Mouse (Mus musculus): ENCODE data around the gene 1700092M07Rik. TPM values are rescaled to one million over a fixed set of nuclear protein-coding genes. Genes with fewer than 3 reads are reported as not detected.
A peak's percentile ranks its signal among the peaks of the same experiment; 100 is the strongest.

Gene 1700092M07Rik
- total RNA-seq, 2 experiments from 2014 or later: 1.3 to 1.4 TPM

DNA sequence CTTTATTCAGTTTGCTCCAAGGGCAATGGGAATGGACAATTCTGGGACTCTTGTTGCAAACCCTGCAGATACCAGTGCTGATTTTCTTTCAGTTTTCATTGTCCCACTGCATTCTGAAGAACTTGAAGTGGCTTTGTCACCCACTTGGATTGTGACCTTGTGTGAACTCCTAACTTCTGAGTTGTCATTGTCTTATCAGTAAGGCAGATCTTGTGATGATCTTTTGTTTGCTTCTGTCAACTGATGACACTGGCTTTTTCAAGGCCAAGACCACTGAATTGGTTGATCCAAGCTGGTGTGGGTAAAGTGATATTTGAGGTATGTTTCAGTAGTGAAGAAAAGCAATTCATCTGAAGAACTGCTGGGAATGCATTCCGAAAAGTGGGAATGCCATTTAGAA is 4.9 kb downstream of the 1700092M07Rik start:
- no peak for DNase-seq

GRCm38 (mm10) chr19:8747368-8747767 is 6.8 kb downstream of the 1700092M07Rik start:
- no peak for DNase-seq

DNA sequence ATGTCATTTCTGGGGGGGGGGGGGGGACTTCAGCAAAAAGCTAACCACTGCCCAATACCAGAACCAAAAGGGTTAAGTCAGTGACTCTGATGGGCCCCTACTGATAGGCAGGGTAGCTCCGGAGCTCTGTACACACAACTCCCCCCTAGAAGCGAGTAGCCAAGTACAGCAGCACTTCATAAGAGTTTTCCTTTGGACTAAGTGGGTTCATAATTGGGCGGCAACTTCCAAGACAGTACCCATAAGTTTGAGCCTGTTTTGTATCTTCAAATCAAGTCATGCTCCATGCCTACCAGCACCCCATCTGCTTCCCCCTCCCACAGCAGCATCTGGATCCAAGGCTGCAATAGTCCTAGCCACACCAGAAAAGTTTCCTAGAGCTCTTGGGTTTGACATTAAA is 15.1 kb downstream of the 1700092M07Rik start:
- DNase-seq: no peak

DNA sequence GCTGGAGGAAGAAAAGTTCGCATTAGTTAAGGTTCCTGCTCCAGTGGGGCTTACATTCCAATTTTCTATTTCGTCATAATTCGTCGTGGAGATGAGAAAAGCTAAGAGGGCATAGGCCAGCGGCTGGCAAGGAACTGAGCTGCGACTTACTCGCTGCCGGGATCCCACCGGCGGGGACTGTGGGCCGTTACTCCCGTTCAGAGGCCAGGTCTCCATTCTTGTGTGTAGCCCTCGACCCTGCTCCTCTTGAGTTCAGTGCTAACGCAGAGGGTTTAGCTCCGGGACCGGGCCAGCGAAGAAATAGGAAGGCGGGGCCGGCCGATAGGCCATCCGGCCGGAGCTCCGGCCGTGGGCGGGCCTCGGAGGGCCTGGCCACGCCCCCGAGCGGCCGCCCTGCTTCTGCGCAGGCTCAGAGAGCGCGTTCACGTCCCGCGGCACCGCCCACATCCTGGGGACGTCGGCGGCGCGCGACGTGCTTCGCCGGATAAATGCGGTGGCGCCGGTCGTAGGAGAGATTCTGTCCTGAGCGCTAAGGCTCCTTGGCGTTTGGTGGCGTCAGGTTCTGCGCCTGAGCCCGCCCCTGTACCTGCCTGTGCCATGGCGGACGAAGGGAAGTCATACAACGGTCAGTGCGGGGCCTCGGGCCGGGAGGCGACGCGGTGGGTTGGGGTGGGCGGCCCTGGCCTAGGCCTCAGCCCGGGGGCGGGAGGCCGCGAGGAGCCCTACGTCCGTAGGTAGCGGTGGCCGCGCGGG is 16.3 kb downstream of the 1700092M07Rik start, which contains the start of gene Nxf1:
TSS of gene Nxf1 (plus strand) at position 439 of the 753 bp plus-strand sequence.
- DNase-seq: peak; percentile 90 to 91

- DNase-seq: no peak
Observed at GRCm38 (mm10) chr19:8757471-8757998, 17.0 kb downstream of the 1700092M07Rik start.

GRCm38 (mm10) chr19:8758899-8759298 is 18.4 kb downstream of the 1700092M07Rik start:
- DNase-seq: no peak

GRCm38 (mm10) chr19:8760757-8761156 is 20.2 kb downstream of the 1700092M07Rik start:
- DNase-seq: no peak

DNA sequence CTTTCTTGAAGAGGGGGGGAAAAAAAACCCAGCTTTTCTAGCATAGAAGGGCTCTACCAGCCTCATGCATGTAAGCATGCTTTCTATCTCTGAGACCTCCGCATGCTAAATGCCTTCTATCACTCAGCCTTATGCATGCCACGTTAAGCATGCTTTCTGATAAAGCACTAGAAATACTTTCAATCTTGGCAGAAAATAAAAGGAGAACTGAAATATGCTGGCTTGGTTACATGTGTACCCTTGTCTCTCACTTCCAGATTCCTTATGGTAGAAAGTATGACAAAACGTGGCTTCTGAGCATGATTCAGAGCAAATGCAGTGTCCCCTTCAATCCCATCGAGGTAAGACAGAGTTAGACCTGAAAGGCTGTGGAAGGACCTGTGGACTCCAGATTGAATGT is 22.8 kb downstream of the 1700092M07Rik start:
- no peak for DNase-seq

GRCm38 (mm10) chr19:8765562-8765961 is 25.0 kb downstream of the 1700092M07Rik start:
- no peak for DNase-seq

DNA sequence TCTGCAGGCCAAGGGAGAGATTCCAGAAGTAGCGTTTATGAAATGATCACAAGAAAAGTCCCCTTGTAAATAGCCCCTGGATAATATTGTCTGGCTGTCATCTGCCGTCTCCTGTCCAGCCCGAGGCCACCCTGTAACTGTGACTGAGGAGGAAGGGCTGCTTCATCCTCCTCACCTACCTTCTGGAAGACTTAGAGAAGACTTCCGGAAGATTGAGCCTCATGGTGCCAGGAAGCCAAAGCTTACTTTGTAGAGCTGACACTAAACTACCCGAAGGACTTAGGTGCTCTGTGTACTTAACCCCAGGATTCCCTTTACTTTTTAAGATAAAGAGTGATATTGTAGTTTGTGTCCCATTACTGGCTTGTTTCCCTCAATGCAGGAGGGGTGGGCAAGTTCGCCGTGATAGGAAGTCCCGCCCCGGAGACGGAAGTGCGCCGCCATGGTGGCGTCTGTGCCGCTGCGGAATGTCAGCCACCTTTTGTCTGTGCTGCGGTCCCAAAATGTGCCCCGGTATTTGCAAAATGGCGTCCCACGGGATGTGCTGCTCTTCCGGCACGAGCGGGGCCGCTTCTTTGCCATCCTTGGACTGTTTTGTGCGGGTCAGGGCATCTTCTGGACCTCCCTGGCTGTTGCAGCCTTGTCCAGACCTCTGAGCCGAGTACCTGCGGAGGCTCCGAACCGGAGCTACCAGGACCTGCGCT is 30.2 kb downstream of the 1700092M07Rik start, which contains the start of gene Tmem223:
TSS of gene Tmem223 (plus strand) at position 430 of the 704 bp plus-strand sequence.
- DNase-seq: peak; percentile 82 to 84

DNA sequence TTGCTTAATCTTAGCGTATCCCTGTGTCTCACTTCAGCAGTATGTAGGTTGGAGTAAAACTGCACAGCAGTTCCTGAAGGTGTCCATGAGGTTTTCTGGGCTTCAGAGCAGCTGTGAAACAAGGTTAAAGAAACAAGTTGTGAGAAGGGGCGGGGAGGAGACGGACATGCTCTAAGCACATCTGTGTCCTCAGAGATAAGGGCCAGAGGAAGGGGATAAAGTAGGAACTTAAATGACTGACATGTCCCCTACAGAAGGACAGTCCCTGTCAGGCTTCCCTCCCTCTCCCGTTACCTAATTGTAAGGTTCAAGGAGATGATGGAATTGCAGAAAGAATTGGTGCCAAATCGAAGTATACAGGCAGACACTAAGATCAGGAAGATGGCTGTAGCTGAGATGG is 32.5 kb downstream of the 1700092M07Rik start:
- no peak for DNase-seq

DNA sequence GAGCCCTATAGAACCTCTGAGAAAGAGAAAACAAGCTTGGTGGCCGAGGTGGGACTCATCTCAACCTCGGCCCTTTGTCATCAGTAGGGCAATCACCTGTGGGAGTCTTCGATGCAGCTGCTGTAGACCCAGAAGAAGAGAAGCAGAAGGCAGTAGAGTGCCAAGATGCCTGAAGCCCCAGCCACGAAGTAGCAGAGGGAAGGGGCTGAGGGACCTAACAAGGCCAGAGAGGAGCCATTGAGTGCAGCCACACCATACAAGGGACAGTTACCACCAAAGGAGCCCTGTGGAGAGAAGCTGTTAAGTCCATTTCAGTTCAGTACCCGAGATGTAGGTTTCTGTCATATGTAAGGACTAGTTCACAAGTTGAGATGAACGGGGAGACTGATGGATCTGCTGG is 32.9 kb downstream of the 1700092M07Rik start:
- no peak for DNase-seq

- DNase-seq: peak; percentile 96 to 97
Observed at GRCm38 (mm10) chr19:8774086-8774835, 33.7 kb downstream of the 1700092M07Rik start, which contains the start of gene Tmem179b. Tmem179b (minus strand) TSS chr19:8774467.

- no peak for DNase-seq
Observed at GRCm38 (mm10) chr19:8774951-8775421, 34.5 kb downstream of the 1700092M07Rik start.

GRCm38 (mm10) chr19:8786008-8786781 is 45.7 kb downstream of the 1700092M07Rik start, which contains the start of gene Taf6l:
Taf6l (minus strand) TSS chr19:8786417.
- DNase-seq: peak; percentile 85 to 89

DNA sequence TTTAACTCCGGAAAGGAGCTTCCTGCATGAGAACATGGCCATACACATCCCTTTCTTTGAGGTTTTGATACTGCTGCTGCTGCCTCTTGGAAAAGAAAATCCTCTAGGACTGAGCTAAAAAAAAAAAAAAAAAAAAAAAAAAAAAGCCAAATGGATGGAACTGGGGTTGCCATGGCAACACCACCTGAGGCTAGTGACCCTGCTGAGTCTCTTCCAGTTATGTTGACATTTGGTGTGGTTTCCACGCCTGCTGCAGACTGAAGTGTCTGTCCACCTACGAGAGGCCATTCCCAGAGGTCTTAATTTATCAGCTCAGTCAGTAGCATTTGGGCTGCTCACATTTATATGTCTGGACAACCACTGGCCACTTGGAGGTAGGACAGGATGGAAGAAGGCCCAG is 48.0 kb downstream of the 1700092M07Rik start:
- no peak for DNase-seq

DNA sequence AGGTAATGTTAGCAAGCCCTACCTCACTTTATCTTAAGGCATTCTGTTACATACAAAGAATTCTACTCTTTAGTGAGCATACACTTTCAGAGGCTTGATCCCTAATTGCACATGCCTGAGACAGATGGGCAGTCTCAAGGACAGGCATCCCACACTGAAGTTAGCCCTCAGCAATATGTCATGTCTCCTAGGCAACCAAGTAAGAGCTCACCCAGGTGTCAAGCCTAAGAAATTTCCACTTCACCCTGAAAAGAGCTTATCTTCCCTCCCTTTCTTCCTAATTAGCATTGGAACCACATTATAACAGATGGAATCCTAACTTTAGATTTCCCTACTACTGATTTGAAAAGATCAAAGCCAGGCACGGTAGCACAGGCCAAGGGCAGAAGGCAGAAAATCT is 48.7 kb downstream of the 1700092M07Rik start:
- DNase-seq: no peak

DNA sequence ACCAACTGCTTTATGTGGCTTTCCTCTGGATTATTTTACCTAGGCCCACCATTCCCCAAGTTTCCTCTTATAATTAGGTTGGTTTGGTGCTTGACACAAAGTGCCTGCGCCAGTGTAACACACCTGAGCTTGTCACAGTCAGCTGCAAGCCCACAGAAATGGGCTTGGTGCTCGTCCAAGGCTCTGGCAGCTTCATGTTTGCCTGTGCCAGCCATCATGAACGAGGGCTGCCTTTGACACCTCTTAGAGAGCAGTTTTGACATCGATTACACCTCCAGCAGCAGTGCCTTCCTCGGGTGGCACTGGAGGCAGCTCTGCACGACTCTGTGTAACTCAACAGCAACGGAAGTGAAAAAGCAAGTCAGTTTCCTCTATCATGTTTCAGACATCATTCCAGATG is 49.7 kb downstream of the 1700092M07Rik start:
- no peak for DNase-seq

Data from layer of hippocampus, postnatal 36 days (tissue).